Mouse (Mus musculus) liver, embryonic 14.5 days (tissue): ENCODE results near the gene Ndnf. TPM values are rescaled to one million over a fixed set of nuclear protein-coding genes. Genes with fewer than 3 reads are reported as not detected.

ENCODE experiments used
- ATAC-seq: fragments of 200-750 bp; cut with Nextera tagmentation; 2 replicates; pipeline ENCODE4 v1.8.0; 2017; ENCODE audit warnings: moderate number of reproducible peaks, mild to moderate bottlenecking, moderate library complexity; ENCODE audit not compliant: insufficient read depth
- DNase-seq, 3 experiments: peaks; one replicate each; pipeline ENCODE4 v3.0.0-alpha.2; 2012 to 2013; ENCODE audit warnings: low read depth in 3 of 3, low spot score in 3 of 3
- H3K27ac ChIP-seq: fragments of 300-500 bp; sonication (generic); 2 replicates; pipeline ENCODE4 v1.5.1; 2014; ENCODE audit warnings: moderate library complexity, mild to moderate bottlenecking, control low read depth, inconsistent platforms
- H3K27me3 ChIP-seq: fragments of 300-500 bp; sonication (generic); 2 replicates; pipeline ENCODE4 v1.6.1; 2014; ENCODE audit warnings: mild to moderate bottlenecking, low read length, moderate library complexity; ENCODE audit not compliant: control insufficient read depth, insufficient read depth
- H3K36me3 ChIP-seq: fragments of 300-500 bp; sonication (generic); replicated peaks from 2 replicates; pipeline ENCODE4 v1.6.1; 2014; ENCODE audit warnings: low read depth; ENCODE audit not compliant: control insufficient read depth, insufficient read depth
- H3K4me1 ChIP-seq, 2 experiments: fragments of 200-500 bp in 1 of 2; fragments of 300-500 bp in 1 of 2; sonication (generic) in 1 of 2; replicated peaks; 2 replicates each; pipeline ENCODE4 v1.6.1; 2012 to 2014; ENCODE audit warnings: antibody characterized with exemption in 1 of 2, inconsistent platforms in 1 of 2, low read length in 1 of 2; ENCODE audit not compliant: control insufficient read depth in 2 of 2, insufficient read depth in 2 of 2
- H3K4me2 ChIP-seq: fragments of 300-500 bp; sonication (generic); 2 replicates; pipeline ENCODE4 v1.6.1; 2014; ENCODE audit warnings: low read depth, mild to moderate bottlenecking, control low read depth, moderate library complexity
- H3K4me3 ChIP-seq, 2 experiments: fragments of 200-500 bp in 1 of 2; fragments of 300-500 bp in 1 of 2; sonication (generic) in 1 of 2; 2 replicates each; pipeline ENCODE4 v1.5.1; 2012 to 2014; ENCODE audit warnings: low read depth in 2 of 2, low read length in 2 of 2, mild to moderate bottlenecking in 2 of 2, control low read depth in 1 of 2, inconsistent platforms in 1 of 2, moderate library complexity in 1 of 2; ENCODE audit not compliant: insufficient read depth in 1 of 2
- H3K9ac ChIP-seq: fragments of 300-500 bp; sonication (generic); replicated peaks from 2 replicates; pipeline ENCODE4 v1.6.1; 2014; ENCODE audit warnings: mild to moderate bottlenecking, control low read depth, moderate library complexity
- H3K9me3 ChIP-seq: fragments of 300-500 bp; sonication (generic); 2 replicates; pipeline ENCODE4 v1.6.1; 2016; ENCODE audit warnings: low read length, mixed read lengths; ENCODE audit not compliant: control insufficient read depth
- CTCF ChIP-seq: IDR thresholded peaks from 2 replicates; pipeline ENCODE4 v1.5.1; 2016; ENCODE audit warnings: antibody characterized with exemption, low read depth, control low read depth
- EP300 ChIP-seq: IDR thresholded peaks from 2 replicates; pipeline ENCODE4 v1.6.1; 2016; ENCODE audit warnings: antibody characterized with exemption, low read depth
- WGBS: fragments of 180-500 bp; shearing (Covaris S2); extraction: QIAGEN DNeasy Blood & Tissue Kit; methylation state at CpG from one replicate; pipeline ENCODE4 v1.1.7; 2014; ENCODE audit not compliant: insufficient replicate concordance; 5-methylcytosine and 5-hydroxymethylcytosine counted together
- polyA plus RNA-seq, 2 experiments: library from polyadenylated mRNA; depleted of rRNA in 1 of 2; stranded (reverse) in 1 of 2; unstranded in 1 of 2; fragments of >200 nt; fragmentation: Nextera tagmentation in 1 of 2; extraction: Ambion mirVana in 1 of 2; gene quantifications; 2 replicates each; pipeline versions ENCODE4 v1.2.1 to v1.2.3; 2012 to 2014

Gene Ndnf
- polyA plus RNA-seq, 2 experiments, result 0.08 TPM; not detected in 1

- Histone ChIP-seq H3K4me1 (no peaks in the 10 kb centered on the region), H3K4me3 (no peak overlapping the region), H3K9me3 (no peaks in the 10 kb centered on the region), H3K4me2 (no peak overlapping the region), H3K27ac (no peak overlapping the region), H3K36me3 (no peaks in the 10 kb centered on the region), H3K9ac (no peak overlapping the region), H3K27me3 (no peaks in the 10 kb centered on the region)
- no peak for ATAC-seq
- no peak for DNase-seq
- WGBS, result 12% methylated on average over 2 of the region's 2 CpGs
- TF ChIP-seq EP300 (no peak), CTCF (no peak)
Observed at GRCm38 (mm10) chr6:65662050-65662449, 9.3 kb upstream of the Ndnf start.

DNA sequence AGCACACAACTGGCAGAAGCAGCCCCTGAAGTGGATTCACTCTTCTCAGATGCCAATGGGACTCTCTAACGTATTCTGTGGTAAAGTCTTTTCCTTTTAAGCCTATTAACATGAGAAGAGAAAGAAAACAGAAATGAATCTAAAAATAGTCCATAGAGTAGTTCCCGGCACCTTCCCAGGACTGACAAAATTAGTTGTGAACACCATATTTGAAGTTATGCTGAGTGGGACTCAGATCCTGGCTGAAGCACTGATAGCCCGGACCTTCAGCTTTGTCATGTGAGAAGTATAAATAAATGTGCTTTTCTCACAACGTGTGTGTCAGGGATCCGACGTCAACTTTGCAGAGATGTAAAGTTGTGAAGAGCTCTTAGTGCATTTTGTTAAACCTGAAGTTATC, 7.4 kb upstream of the Ndnf start:
- no peak overlapping the region for H3K9ac ChIP-seq
- H3K4me3 ChIP-seq, result no peak overlapping the region
- no peaks in the 10 kb centered on the region for H3K27me3 ChIP-seq
- no peak overlapping the region for H3K4me2 ChIP-seq
- H3K4me1 ChIP-seq, result no peaks in the 10 kb centered on the region
- DNase-seq (no peak), ATAC-seq (no peak)
- no peaks in the 10 kb centered on the region for H3K9me3 ChIP-seq
- WGBS, result 56% methylated on average over 6 of the region's 6 CpGs
- no peak for TF ChIP-seq EP300
- no peak for TF ChIP-seq CTCF
- H3K27ac ChIP-seq, result no peak overlapping the region
- no peaks in the 10 kb centered on the region for H3K36me3 ChIP-seq

DNA sequence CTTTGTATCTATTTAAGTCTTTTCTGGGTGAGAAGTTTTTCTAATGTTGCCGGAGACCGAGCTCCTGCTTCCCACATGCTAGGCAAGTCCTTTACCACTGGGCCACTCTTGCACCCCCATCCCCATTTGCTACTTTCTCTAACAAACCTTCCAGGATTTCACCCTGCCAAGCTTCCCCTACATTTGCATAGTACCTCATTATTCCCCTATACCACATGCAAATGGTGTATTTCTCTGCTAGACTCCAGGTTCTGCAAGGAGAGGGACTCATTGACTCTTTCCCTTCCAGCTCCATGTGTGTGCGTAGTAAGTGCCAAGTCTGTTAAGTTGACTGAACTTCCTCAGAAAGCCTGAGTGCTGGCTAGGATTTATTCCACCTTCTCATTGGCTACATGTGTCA, 5.1 kb upstream of the Ndnf start:
- ATAC-seq, result no peak
- Histone ChIP-seq H3K4me2 (no peak overlapping the region), H3K9me3 (no peaks in the 10 kb centered on the region), H3K9ac (no peak overlapping the region), H3K4me3 (no peak overlapping the region), H3K36me3 (no peaks in the 10 kb centered on the region), H3K27ac (no peak overlapping the region), H3K4me1 (no peaks in the 10 kb centered on the region), H3K27me3 (peaks cover 12% of the 10 kb centered on the region)
- no peak for DNase-seq
- WGBS, result 67% methylated on average over 3 of the region's 3 CpGs
- TF ChIP-seq EP300, result no peak
- no peak for TF ChIP-seq CTCF

- Histone ChIP-seq H3K27me3 (peaks cover 40% of the 10 kb centered on the region), H3K27ac (no peak overlapping the region), H3K4me3 (no peak overlapping the region), H3K9me3 (no peaks in the 10 kb centered on the region), H3K4me1 (no peaks in the 10 kb centered on the region), H3K36me3 (no peaks in the 10 kb centered on the region), H3K9ac (no peak overlapping the region), H3K4me2 (no peak overlapping the region)
- ATAC-seq (no peak), DNase-seq (no peak)
- TF ChIP-seq CTCF, result no peak
- no peak for TF ChIP-seq EP300
- 40% methylated on average over 2 of the region's 2 CpGs for WGBS
Observed at GRCm38 (mm10) chr6:65669971-65670370, 1.4 kb upstream of the Ndnf start.

DNA sequence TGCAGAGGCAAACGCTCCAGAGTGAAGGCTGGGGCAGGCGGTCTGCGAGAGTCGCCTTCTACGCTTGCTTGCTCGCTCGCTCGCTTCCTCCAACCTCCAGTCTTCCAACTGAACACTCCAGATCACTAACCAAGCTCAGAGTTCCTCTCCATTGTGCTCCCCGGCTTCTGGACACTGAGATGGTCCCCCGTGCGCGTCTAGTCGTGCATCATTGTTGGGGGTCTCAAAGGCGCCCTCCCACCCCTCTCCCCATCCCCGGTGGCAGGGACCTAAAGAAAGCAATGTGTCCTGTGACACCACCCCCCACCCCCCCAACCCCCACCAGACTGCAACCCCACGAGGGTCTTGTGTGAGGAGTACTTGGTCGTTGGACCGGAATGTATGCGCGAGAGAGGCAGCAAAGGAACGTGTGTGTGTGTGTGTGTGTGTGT, 394 bp upstream of the Ndnf start:
- no peak overlapping the region for H3K27ac ChIP-seq
- no peaks in the 10 kb centered on the region for H3K36me3 ChIP-seq
- no peak overlapping the region for H3K9ac ChIP-seq
- H3K27me3 ChIP-seq, result peaks cover 40% of the 10 kb centered on the region
- no peaks in the 10 kb centered on the region for H3K9me3 ChIP-seq
- TF ChIP-seq CTCF, result no peak
- TF ChIP-seq EP300, result no peak
- H3K4me2 ChIP-seq, result peak overlapping the region; percentile 65
- ATAC-seq (no peak), DNase-seq (no peak)
- WGBS, result 10% methylated on average over 21 of the region's 21 CpGs
- H3K4me3 ChIP-seq, result peak overlapping the region in 1 of 2 experiments; percentile 37; a peak in 2 of 4 replicates
- H3K4me1 ChIP-seq, result no peaks in the 10 kb centered on the region
